Mouse (Mus musculus): ENCODE data around the gene Pus10.

DNA sequence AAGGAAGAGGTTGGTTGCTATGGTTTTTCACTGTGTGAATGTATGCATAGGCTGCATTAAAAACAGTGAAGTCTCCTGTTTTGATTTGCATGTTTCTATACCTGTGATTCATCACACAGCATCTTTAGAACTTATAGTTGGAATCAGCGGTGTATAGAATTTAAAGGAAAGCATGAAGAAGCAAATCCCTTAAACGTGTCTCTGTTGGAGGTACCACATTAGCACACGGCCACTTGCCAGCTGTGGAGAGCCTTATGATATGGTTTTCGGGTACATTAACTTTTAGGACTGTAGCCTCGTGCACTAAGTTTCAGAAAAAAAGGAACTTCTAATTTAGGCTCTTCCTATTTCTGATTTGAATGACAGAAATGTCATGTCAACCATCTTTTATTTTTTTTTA lies 17.1 kb downstream of the Pus10 start:
- TF ChIP-seq E2F4 (IDR thresholded peaks at IDR 0.05; ENCODE audit: borderline replicate concordance, low read depth, low read length) (no peak), ETS1 (IDR thresholded peaks at IDR 0.05; ENCODE audit: low read depth, low read length) (no peak), MAZ (IDR thresholded peaks at IDR 0.05; ENCODE audit: low read depth, low read length) (no peak), EP300 (IDR thresholded peaks at IDR 0.05; ENCODE audit: low read depth in 1 of 2, low read length in 2 of 2) (no peak), UBTF (IDR thresholded peaks at IDR 0.05; ENCODE audit: borderline replicate concordance, insufficient read depth, low read depth, low read length) (no peak), RAD21 (IDR thresholded peaks at IDR 0.05; ENCODE audit: low read depth, low read length) (no peak), CTCF (IDR thresholded peaks at IDR 0.05 in 2 of 3, conservative IDR thresholded peaks at IDR 0.05 in 1 of 3; ENCODE audit: control insufficient read depth in 1 of 3, insufficient read depth in 1 of 3, low read depth in 2 of 3, low read length in 3 of 3, poor library complexity in 1 of 3, severe bottlenecking in 1 of 3) (no peak), MAX (IDR thresholded peaks at IDR 0.05; ENCODE audit: low read length) (no peak), POLR2A (IDR thresholded peaks at IDR 0.05; ENCODE audit: control insufficient read depth in 1 of 2, insufficient read depth in 1 of 2, low read depth in 1 of 2, low read length in 2 of 2, poor library complexity in 1 of 2) (no peak), RCOR1 (IDR thresholded peaks at IDR 0.05; ENCODE audit: low read depth, low read length) (no peak), USF2 (IDR thresholded peaks at IDR 0.05; ENCODE audit: borderline replicate concordance in 1 of 2, insufficient read depth in 1 of 2, low read depth in 1 of 2, low read length in 2 of 2) (no peak), SMC3 (IDR thresholded peaks at IDR 0.05; ENCODE audit: low read depth, low read length) (no peak), BHLHE40 (IDR thresholded peaks at IDR 0.05; ENCODE audit: borderline replicate concordance, low read depth, low read length) (no peak)

Measured in MEL (cell line).